Mouse (Mus musculus): ENCODE results near the gene Scgb1c1.

DNA sequence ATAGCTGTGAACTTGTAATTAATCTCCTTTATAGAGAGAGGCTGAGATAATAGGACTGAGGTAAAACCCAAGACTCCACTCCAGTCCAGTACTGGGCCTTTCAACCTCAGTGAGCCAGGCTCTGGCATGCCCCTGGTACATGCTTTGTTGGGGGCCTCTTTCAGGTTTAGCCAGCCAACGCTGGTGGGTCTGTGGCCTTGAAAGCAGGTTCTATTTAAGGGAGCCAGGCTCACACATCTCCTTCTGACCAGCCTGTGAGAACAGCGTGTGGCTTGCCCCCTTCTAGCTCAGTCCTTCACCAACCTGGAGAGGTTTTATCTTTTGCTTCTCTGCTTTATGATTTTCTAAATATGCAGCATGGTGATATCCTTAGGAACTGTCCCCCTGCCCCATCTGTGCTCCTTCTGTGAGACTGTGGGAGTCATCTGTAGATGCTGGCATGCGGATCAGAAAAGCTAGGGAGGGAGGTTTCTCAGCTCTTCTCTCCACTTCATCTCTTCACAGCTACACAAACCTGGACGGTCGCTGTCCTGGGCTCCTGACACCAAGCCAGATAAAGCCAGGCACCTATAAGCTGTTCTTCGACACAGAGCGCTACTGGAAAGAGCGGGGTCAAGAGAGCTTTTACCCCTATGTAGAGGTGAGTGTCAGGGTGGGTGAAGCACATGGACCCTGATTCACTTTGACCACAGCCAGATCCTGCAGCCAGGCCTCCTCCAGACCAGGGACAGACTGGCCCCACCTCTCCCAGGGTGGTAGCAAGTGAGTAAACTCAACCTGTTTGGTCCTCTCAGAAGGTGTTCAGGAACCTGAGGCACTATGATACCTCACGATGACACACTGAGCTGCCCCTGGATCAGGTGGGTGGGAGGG lies 8.9 kb upstream of the Scgb1c1 start:
- no peak for TF ChIP-seq CTCF (IDR thresholded peaks at IDR 0.05; ENCODE audit: extremely low read depth, insufficient read length, insufficient replicate concordance, low read depth, low read length)
- TF ChIP-seq POLR2A (IDR thresholded peaks at IDR 0.05; ENCODE audit: low read depth, low read length), result no peak
